Mouse (Mus musculus) frontal cortex, postnatal 25 days (tissue): ENCODE results near the gene Pdia3.
"Not testable (repeated sequence)": the region's sequence is repeated elsewhere in the genome, so short reads cannot be mapped to it uniquely, and the experiment has no call there.

Experiments used
- DNase-seq, 2 experiments: peaks; one replicate each; pipeline ENCODE4 v3.0.0; 2022; ENCODE audit warnings: low spot score in 2 of 2

The Pdia3 gene

GRCm38 (mm10) chr2:121475306-121475705 is 61.7 kb downstream of the Pdia3 start:
- DNase-seq, result not testable (repeated sequence)

GRCm38 (mm10) chr2:121477491-121478266 is 64.1 kb downstream of the Pdia3 start:
- DNase-seq, result no peak

- no peak for DNase-seq
These were observed 66.9 kb downstream of the Pdia3 start for GRCm38 (mm10) chr2:121480498-121480897.

GRCm38 (mm10) chr2:121480916-121481315 is 67.3 kb downstream of the Pdia3 start:
- DNase-seq, result not testable (repeated sequence)

GRCm38 (mm10) chr2:121483576-121483975 is 70.0 kb downstream of the Pdia3 start:
- no peak for DNase-seq

GRCm38 (mm10) chr2:121484403-121484802 is 70.8 kb downstream of the Pdia3 start:
- DNase-seq, result not testable (repeated sequence)
